Mouse (Mus musculus) gastrocnemius, adult 18-20 months (tissue): ENCODE results near the gene Spi1. TPM values are rescaled to one million over a fixed set of nuclear protein-coding genes. Genes with fewer than 3 reads are reported as not detected.

Experiments used
- DNase-seq: peaks from one replicate; pipeline ENCODE4 v3.0.0; 2021; ENCODE audit warnings: low spot score
- total RNA-seq, 2 experiments: library from RNA; stranded (reverse); gene quantifications; 2 replicates each; pipeline ENCODE4 v1.2.3; 2021

The Spi1 gene
- total RNA-seq, 2 experiments from 2014 or later: 0.43 to 1.1 TPM

DNA sequence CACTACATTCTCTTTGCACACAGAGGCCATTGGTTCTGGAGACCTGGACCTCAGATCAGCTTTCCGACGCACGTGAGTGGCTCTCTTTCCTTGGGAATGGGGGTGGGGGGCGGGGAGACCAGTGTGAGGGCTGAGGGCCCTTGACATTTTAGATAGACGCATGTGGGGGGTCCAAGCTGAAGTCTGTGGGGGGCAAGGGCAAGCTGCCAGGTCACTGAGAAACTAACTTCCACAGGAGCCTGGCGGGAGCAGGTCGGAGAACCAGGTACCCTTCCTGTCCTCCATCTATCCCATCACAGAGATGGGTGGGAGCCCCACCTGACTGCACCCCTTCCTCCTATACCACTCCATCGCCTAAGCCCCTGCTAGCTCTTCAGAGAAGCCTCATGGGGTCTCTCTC, 39.3 kb downstream of the Spi1 start:
- no peak for DNase-seq

DNA sequence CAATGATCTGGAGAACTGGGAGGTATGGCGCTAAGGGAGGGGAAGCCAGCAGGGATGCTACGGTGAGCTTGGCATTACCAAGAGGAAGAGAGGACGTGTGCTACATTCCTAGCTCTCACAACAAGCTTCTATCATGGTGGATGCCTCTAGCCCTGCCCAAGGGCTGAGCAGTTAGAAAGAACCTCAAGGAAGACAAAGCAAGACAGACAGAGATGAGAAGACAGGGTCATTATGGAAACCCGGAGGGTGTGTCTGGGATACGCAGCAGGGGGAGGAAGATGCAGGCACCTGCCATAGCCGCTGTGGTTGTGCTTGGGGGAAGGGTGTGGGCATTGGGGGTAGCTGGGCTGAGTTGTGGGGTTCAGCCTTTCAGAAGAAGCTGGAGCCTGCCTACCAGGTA, 41.3 kb downstream of the Spi1 start:
- no peak for DNase-seq

DNA sequence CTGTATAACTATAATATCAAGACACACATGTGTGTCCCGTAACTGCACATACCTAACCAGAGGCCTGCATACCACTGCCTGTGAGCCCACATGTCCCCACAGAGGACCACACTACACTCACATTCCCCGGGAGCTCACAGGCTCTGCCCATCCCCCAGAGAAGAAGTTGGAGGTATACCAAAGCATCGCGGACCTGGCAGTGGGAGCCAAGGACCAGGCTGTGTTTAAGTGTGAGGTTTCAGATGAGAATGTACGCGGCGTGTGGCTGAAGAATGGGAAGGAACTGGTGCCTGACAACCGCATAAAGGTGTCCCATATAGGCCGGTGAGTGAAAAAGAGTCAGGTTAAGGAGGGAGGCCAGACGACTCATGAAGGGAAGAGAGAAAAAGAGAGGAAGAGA, 42.9 kb downstream of the Spi1 start:
- no peak for DNase-seq

DNA sequence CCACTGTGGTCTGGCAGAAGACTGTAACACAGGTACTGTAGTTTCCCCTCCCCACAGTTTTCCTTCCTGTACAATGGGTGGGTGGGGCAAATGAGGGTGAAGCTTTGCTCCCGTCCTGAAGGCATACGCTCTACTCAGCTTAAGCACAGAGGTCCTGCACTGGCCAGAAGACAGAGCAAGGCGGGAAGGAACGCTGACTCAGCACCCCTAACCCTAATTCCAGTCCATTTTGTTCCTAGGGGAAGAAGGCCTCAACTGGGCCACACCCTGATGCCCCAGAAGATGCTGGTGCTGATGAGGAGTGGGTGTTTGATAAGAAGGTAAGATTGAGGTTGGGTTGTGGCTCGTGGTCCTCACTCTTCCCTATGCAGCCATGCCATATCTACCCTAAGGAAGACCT, 46.6 kb downstream of the Spi1 start:
- DNase-seq: no peak

DNA sequence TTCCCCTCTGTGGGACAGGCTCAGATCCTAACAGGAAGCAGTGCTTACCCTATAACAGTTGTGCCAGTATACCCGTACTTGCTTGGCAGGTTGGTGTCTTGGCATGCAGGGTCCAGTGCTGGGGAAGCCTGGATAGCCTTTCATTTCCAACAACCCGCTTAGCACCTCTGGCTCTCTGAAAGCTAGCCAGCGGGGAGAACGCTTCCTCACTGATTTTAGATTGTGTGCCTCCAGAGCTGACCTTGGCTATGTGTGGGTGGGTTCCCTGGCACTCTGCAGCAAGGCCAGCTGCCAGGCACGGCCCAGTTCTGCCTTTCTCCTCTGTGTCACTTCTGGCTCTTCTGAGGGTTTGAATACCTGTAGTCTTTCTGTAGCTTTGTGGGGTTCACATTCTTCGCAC, 47.9 kb downstream of the Spi1 start:
- peak; percentile 22 for DNase-seq

DNA sequence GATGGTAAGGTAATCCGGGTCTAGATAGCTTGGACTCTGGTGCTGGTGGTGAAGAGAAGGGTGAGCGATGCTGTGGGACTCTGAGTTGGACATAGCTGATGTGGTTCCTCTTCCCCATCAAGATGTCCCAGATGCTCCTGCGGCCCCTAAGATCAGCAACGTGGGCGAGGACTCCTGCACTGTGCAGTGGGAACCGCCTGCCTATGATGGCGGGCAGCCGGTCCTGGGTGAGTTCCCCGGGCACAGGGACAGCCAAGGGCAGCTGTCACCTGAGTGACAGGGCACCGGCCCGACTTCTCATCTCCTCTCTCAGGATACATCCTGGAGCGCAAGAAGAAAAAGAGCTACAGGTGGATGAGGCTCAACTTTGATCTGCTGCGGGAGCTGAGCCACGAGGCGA, 49.1 kb downstream of the Spi1 start:
- DNase-seq: no peak

DNA sequence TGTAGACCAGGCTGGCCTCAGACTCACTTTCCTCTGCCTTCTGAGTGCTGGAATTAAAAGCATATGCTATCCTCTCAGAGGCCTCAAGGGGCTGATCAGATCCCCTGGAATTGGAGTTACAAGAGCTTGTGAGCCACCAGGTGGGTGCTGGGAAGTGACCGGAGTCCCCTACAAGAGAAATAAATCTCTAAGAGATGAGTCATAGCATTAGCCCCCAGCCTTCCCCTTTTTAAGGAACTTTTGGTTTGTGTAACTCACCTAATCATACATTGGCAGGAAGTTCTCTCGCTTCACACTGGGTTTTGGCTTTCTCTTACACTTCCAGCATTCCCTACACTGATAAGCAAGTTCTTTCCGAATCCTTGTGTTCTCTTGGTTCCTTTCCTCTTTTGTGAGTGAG, 49.8 kb downstream of the Spi1 start:
- no peak for DNase-seq

DNA sequence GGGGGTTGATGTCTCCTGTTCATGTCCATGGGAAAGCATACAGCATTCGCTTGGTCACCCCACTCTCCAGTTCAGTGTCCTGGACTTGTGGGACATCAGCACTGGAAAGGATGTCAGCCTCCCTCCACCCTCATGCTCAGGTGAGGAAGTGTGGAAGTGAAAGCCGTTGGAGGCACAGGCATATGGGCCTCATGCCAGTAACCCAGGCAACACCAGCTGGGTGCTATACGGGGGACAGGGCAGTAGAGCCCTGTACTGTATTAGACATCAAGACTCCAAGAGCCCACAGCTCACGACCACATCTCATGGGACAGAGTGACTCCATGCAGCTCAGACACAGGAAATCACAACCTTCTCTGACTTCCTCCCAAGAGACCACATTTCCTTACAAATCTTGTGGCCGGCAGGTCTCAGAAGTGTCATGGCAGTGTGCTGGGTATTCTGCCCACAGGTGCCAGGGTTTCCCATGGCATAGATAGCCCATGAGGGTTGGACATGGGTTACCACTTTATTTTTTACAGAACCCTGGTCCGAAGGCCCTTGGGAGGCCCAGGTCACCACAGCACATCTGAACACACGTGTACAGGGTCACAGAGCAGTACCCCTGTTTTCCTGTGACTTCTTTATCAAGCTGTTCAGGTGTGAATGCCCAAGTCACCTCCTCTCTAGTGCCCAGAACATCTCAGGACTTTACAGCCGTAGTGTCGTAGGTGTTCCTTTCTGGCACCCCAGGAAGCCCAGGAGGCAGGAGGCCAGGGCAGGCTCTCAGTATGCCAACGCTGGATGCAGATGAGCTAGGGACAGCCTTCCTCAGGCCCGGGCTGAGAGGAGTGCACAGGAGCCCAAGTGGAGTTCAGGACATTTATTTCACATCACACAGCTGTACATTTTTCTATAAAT, 54.6 kb downstream of the Spi1 start:
- DNase-seq: no peak

DNA sequence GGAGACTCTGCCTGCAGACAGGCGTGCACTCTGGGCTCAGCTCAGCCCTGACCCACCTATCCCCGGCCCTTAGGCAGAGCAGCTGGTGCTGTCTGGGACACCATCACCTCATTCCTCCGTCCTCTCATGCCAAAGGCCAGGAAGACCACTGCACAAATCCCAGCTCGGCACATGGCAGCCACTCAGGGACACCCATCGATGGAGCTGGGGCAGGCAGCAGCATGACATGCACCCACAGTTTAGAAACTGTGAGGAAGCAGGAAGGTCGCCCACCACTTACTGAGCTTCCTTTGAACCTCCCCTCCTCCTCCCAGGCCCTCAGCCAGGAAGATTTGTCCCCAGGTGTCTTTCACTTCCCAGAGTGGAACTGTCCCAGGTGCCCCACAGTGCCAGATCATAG, 55.3 kb downstream of the Spi1 start:
- no peak for DNase-seq

DNA sequence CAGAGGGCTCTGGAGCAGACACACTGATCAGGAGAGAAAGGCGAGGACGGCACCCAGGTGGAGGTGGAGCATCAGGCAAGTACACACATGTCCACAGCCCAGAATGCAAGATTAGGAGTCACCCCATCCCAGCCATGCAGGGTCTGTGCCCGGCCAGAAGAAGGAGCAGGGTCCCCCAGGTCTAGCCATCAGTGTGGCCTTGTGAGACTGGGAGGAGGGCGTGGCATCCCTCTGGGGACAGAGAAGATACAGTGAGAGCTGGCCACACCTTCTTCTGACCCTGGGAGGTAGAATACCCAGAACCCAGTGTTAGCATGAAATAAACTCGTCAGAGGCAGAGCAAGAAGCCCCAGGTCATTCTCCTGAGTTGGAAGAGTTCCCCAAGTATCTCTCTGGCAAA, 57.1 kb downstream of the Spi1 start:
- DNase-seq: no peak

DNA sequence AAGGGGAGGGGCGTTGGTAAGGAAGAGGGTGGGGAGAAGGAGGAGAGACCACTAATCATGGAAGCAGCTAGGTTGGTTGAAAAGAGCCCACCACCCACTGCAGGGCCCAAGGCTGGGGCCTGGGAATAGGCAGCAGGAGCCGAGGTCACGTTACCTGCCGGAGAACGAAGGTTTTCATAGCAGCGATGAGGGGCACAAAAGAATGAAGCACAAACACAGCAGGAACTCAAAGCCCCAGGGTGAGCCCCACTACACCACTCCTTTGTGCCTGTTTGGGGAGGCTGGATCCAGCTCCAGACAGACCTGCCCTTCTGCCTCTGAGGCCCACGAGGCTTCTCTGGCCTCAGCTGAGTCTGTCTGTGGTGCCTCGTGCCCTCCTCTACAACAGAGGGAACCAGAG, 57.6 kb downstream of the Spi1 start:
- DNase-seq: no peak

DNA sequence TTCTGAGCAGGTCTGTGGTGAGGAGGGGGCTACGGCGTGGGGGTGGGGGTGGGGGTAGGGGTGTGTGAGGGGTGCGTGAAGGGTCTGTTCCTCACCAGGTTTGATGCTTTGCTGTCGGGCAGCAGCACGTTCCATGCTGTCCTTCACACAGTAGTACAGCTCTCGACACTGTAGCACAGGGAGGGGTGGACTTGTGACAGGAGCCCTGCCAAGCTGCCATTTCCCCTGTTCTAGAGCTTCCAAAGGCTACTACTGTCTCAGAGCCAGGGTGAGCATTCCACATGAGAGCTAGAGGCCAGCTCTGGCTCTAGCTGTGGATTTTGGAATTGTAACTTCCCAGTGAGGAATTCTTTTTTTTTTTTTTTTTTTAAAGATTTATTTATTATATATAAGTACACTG, 60.7 kb downstream of the Spi1 start:
- DNase-seq: no peak

DNA sequence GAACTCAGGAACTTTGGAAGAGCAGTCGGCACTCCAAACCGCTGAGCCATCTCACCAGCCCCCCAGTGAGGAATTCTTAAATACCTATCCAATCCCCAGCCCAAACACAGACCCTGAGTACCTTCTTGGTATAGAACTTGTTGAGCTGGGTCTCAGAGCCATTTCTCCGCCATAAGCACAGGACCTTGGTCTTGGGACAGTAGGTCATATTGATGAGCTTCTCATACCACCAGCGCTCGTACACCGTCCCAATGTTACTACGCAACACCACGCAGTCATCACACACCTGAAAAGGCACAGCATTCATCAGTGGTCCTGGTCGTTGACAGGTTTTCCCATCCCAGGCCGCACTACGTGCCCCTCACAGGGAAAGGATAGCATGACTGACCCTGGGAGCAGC, 61.2 kb downstream of the Spi1 start:
- no peak for DNase-seq

DNA sequence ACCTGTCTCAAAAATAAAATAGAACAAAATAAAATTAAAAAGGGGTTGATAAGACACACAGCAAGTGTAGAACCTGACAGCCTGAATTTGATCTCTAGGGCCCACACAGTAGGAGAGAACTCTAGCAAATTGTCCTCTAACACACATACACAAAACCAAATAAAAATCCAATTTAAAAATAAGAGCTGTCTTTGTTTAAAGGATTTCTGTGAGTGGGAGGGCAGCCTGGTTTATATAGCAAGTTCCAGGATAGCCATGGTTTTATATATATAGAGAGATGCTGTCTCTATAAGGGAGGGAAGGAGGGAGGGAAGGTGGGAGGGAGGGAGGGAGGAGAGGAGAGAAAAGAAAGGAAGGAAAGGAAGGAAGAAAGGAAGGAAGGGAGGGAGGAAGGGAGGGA, 65.9 kb downstream of the Spi1 start:
- no peak for DNase-seq

DNA sequence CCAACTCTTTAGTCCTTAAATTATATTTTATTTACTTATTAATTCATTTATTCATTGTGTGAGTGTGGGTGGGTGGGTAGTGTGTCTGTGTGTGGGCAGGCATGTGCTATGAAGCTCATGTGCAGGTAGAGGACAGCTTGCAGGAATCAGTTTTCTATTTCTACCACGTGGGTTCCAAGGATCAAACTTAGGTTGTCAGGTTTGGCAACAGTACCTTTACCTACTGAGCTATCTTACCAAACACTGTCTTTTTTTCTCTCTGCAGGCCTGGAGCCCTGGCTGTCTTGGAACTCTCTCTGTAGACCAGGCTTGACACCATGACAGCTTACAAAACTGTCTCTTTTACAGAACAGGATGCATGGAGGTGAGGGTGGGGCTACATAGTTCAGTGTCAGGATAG, 69.1 kb downstream of the Spi1 start:
- DNase-seq: no peak

DNA sequence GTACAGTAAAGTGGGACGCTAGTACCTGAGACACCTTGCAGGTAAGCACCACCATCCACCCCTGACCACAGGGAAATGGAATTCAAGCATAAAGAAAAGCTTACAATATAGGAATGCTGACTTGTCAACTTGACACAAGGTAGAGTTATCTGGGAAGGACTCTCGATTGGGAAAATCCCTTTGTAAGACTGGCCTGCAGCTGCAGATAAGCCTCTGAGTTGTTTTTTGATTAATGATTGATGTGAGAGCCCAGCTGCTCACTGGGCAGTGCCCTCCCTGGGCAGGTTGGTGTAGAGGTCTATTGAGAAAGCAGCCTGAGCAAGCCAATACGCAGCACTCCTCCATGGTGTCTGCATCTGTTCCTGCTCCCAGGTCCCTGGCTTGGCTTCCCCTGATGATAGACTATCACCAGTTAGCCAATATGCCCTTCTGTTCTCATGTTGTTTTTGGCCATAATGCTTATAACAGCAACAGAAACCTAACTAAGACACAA, 70.7 kb downstream of the Spi1 start:
- no peak for DNase-seq

DNA sequence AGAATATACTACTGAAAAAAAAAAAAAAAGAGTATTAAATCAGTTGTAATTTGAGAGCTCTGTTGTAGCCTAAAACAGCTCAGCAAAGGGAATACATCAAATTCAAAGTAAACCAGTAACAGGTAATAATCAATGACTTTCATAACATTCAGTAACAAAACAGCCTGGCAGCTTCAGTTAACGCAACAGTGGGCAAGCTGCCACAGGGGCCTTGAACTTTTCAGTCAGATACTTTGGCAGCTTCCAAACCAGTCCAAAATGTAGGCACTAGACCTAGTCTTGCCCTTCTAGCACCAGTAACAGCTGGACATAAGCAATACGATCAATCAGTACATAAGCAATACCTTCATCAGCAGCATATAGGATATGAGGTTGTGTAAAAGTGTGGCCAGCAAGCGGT, 71.9 kb downstream of the Spi1 start:
- no peak for DNase-seq

DNA sequence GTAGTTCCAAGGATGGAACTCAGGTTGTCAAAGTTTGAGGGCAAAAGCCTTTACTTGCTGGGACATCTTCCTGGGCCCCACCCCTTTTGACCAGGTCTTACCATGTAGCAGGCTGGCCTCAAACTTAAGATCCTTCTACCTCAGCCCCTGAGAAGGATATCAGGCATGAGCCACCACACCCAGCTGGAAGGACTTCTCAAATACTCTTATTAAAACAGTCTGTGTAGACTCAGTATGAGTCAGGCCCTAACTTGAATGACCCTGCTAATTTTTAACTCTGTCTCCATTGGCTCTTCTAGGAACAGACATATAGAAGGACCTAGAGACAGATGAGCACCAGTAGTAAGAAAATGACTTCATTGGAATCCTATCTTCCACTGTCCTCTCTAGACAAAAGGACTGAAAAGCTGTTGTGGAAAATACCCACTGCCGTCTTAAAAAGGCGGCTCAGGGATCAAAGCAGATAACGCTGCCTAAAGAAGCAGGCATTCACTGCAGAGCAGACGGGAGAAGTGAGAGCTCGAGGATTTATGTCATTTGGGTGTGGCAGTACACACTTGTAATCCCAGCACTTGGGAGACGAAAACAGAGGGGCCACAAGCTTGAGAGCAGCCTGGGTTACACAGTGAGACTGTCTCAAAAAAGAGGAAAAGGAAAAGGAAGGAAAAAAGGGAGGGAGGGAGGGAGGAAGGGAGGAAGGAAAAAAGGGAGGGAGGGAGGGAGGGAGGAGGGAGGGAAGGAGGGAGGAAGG, 75.0 kb downstream of the Spi1 start:
- DNase-seq: no peak

DNA sequence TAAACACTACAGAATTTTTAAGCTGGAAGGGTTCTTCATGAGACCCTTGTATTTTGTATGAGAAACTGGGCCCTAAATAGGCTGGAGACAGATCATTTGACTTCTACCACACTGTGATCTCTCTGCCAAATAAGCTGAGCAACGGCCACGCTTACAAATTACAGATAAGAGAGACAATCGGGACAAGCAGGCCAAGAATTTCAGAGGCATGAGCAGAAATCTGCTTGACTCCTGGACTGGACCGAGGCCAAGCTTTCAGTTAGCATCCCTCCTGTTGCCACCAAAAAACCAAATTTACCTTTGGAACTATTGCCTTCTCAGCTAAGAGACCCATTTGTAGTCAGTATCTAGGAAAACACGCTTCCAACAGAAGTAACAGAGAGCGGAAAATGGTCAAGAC, 78.4 kb downstream of the Spi1 start:
- no peak for DNase-seq

DNA sequence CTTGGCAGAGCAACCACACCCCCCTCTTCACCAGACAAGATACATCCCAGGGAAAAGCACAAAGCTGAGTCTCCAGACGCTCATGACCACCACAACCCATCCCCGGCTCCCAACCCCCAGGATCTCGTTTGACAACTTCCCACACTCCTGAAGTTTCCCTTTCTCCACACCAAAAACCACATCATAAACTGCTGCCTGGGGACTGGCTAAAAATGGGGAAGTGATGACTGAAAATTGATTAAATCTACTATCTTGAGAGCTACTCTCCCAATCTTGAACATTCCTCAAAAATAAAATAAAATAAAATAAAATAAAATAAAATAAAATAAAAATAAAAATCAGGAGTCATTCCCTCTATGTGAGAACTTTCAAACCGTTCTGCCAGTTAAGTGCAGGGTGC, 80.8 kb downstream of the Spi1 start:
- no peak for DNase-seq

DNA sequence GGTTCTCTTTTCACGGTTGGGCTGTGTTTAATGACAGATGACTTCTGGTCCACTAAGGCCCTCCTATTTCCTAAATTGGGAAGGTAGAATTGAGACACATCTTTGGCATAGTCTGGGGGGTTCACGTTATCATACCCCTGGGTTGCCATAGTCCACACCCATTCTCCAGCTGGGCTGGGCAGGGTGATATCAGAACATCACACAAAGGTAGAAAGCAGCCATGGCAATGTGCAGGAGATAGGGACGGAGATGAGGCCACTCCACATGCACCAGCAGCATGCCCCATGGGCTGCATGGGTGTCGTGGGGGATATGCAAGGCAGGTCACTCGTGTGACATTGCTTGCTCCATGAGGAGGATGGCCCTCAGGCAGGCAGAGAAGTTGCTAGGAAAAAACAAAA, 81.3 kb downstream of the Spi1 start:
- no peak for DNase-seq

DNA sequence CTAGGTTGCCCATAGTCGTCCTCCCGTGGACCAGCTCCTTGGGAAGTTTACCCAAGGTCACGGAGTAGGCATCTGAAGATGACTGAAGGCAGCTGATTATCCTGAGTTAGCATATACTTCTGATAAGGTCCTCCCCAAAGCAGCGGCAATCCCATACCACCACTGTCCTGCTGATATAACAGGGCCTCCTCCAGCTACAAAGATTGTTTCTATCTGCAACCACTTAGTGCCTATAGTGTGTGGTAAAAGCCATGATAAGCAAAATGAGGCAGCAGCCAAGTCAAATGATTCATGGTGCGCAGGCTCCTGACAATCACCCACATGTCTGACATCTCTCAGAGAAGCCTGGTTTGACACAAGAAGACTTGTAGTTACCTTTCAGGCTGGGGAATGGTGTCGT, 82.8 kb downstream of the Spi1 start:
- DNase-seq: no peak
